Mouse (Mus musculus) right cerebral cortex, postnatal 10 days (tissue): ENCODE data around the gene Klrb1.
"Not testable (repeated sequence)": the region's sequence is repeated elsewhere in the genome, so short reads cannot be mapped to it uniquely, and the experiment has no call there.

Experiments used
- DNase-seq, 2 experiments: peaks; one replicate each; pipeline ENCODE4 v3.0.0; 2021; ENCODE audit warnings: low spot score in 2 of 2

Gene Klrb1

GRCm38 (mm10) chr6:128722959-128723358, at the start of gene Klrb1:
Gene Klrb1, minus strand, starts transcription at chr6:128723059.
- DNase-seq: no peak

GRCm38 (mm10) chr6:128769481-128770253, 46.8 kb upstream of the Klrb1 start:
- no peak for DNase-seq

- DNase-seq: no peak
These were observed 45.2 kb upstream of the Klrb1 start for GRCm38 (mm10) chr6:128768047-128768446.

- peak; percentile 48 to 53 for DNase-seq
These were observed 43.8 kb upstream of the Klrb1 start for GRCm38 (mm10) chr6:128766486-128767254.

- no peak for DNase-seq
These were observed 42.4 kb upstream of the Klrb1 start for GRCm38 (mm10) chr6:128765211-128765610.

GRCm38 (mm10) chr6:128764598-128764997, 41.7 kb upstream of the Klrb1 start:
- DNase-seq: no peak

- DNase-seq: peak; percentile 97 to 99
These were observed 41.1 kb upstream of the Klrb1 start for GRCm38 (mm10) chr6:128763736-128764523.

- not testable (repeated sequence) for DNase-seq
These were observed 40.2 kb upstream of the Klrb1 start for GRCm38 (mm10) chr6:128762892-128763670.

- no peak for DNase-seq
These were observed 38.3 kb upstream of the Klrb1 start for GRCm38 (mm10) chr6:128761144-128761540.

GRCm38 (mm10) chr6:128760416-128761143, 37.7 kb upstream of the Klrb1 start:
- DNase-seq: peak; percentile 90 to 92

GRCm38 (mm10) chr6:128760016-128760415, 37.2 kb upstream of the Klrb1 start:
- peak; percentile 91 to 93 for DNase-seq

GRCm38 (mm10) chr6:128759221-128759950, 36.5 kb upstream of the Klrb1 start:
- no peak for DNase-seq

- DNase-seq: not testable (repeated sequence)
These were observed 32.5 kb upstream of the Klrb1 start for GRCm38 (mm10) chr6:128755402-128755763.

- DNase-seq: not testable (repeated sequence)
These were observed 32.0 kb upstream of the Klrb1 start for GRCm38 (mm10) chr6:128754748-128755401.

- DNase-seq: peak in 1 of 2 experiments; percentile 46
These were observed 31.4 kb upstream of the Klrb1 start for GRCm38 (mm10) chr6:128754265-128754664.

- DNase-seq: peak; percentile 93
These were observed 30.9 kb upstream of the Klrb1 start for GRCm38 (mm10) chr6:128753610-128754224.

- not testable (repeated sequence) for DNase-seq
These were observed 24.1 kb upstream of the Klrb1 start for GRCm38 (mm10) chr6:128747006-128747405.

GRCm38 (mm10) chr6:128737445-128737844, 14.6 kb upstream of the Klrb1 start:
- DNase-seq: no peak

- DNase-seq: no peak
These were observed 13.2 kb upstream of the Klrb1 start for GRCm38 (mm10) chr6:128736100-128736499.
